Mouse (Mus musculus) limb, embryonic 14.5 days (tissue): ENCODE data around the gene Rnf144b. TPM values are rescaled to one million over a fixed set of nuclear protein-coding genes. Genes with fewer than 3 reads are reported as not detected.

ENCODE experiments used
- ATAC-seq: fragments of 200-750 bp; cut with Nextera tagmentation; 2 replicates; pipeline ENCODE4 v1.8.0; 2017; ENCODE audit warnings: low read depth, moderate number of reproducible peaks, moderate TSS enrichment; ENCODE audit not compliant: low FRiP score
- DNase-seq: peaks from one replicate; pipeline ENCODE4 v3.0.0-alpha.2; 2015; ENCODE audit warnings: low spot score
- H3K27ac ChIP-seq: fragments of 300-500 bp; sonication (generic); replicated peaks from 2 replicates; pipeline ENCODE4 v1.5.1; 2014; ENCODE audit warnings: low read depth, mild to moderate bottlenecking, low read length, moderate library complexity, mixed read lengths
- H3K27me3 ChIP-seq: fragments of 300-500 bp; sonication (generic); 2 replicates; pipeline ENCODE4 v1.6.1; 2014; ENCODE audit warnings: low read length, mixed read lengths; ENCODE audit not compliant: control insufficient read depth, insufficient read depth
- H3K36me3 ChIP-seq: fragments of 300-500 bp; sonication (generic); 2 replicates; pipeline ENCODE4 v1.6.1; 2014; ENCODE audit warnings: mild to moderate bottlenecking, low read length, moderate library complexity, mixed read lengths; ENCODE audit not compliant: control insufficient read depth, insufficient read depth
- H3K4me1 ChIP-seq: fragments of 300-500 bp; sonication (generic); 2 replicates; pipeline ENCODE4 v1.6.1; 2014; ENCODE audit warnings: antibody characterized with exemption, low read length, mixed read lengths; ENCODE audit not compliant: control insufficient read depth, insufficient read depth
- H3K4me2 ChIP-seq: fragments of 300-500 bp; sonication (generic); replicated peaks from 2 replicates; pipeline ENCODE4 v1.6.1; 2014; ENCODE audit warnings: low read depth, mild to moderate bottlenecking, low read length, moderate library complexity; ENCODE audit not compliant: severe bottlenecking
- H3K4me3 ChIP-seq: fragments of 300-500 bp; sonication (generic); replicated peaks from 2 replicates; pipeline ENCODE4 v1.5.1; 2014; ENCODE audit warnings: low read length
- H3K9ac ChIP-seq: fragments of 300-500 bp; sonication (generic); 2 replicates; pipeline ENCODE4 v1.6.1; 2014; ENCODE audit warnings: mild to moderate bottlenecking, low read depth, low read length, moderate library complexity; ENCODE audit not compliant: severe bottlenecking
- H3K9me3 ChIP-seq: fragments of 300-500 bp; sonication (generic); 2 replicates; pipeline ENCODE4 v1.6.1; 2016; ENCODE audit warnings: low read length; ENCODE audit not compliant: control insufficient read depth
- POLR2A ChIP-seq: fragments of 200-500 bp; IDR thresholded peaks from 2 replicates; pipeline ENCODE4 v1.8.0; 2012; ENCODE audit warnings: inconsistent platforms, mild to moderate bottlenecking, moderate library complexity, borderline replicate concordance; ENCODE audit not compliant: insufficient read depth, insufficient read length; ENCODE audit errors: extremely low read depth
- WGBS: fragments of 180-500 bp; shearing (Covaris S2); extraction: QIAGEN DNeasy Blood & Tissue Kit; methylation state at CpG from one replicate; pipeline ENCODE4 v1.1.7; 2014; 5-methylcytosine and 5-hydroxymethylcytosine counted together
- polyA plus RNA-seq, 2 experiments: library from polyadenylated mRNA; depleted of rRNA in 1 of 2; stranded (reverse) in 1 of 2; unstranded in 1 of 2; fragments of >200 nt; fragmentation: Nextera tagmentation in 1 of 2; extraction: Ambion mirVana in 1 of 2; gene quantifications; 2 replicates each; pipeline versions ENCODE4 v1.2.1 to v1.2.3; 2012 to 2014

Gene Rnf144b
- polyA plus RNA-seq, 2 experiments, result 5.8 to 5.9 TPM

DNA sequence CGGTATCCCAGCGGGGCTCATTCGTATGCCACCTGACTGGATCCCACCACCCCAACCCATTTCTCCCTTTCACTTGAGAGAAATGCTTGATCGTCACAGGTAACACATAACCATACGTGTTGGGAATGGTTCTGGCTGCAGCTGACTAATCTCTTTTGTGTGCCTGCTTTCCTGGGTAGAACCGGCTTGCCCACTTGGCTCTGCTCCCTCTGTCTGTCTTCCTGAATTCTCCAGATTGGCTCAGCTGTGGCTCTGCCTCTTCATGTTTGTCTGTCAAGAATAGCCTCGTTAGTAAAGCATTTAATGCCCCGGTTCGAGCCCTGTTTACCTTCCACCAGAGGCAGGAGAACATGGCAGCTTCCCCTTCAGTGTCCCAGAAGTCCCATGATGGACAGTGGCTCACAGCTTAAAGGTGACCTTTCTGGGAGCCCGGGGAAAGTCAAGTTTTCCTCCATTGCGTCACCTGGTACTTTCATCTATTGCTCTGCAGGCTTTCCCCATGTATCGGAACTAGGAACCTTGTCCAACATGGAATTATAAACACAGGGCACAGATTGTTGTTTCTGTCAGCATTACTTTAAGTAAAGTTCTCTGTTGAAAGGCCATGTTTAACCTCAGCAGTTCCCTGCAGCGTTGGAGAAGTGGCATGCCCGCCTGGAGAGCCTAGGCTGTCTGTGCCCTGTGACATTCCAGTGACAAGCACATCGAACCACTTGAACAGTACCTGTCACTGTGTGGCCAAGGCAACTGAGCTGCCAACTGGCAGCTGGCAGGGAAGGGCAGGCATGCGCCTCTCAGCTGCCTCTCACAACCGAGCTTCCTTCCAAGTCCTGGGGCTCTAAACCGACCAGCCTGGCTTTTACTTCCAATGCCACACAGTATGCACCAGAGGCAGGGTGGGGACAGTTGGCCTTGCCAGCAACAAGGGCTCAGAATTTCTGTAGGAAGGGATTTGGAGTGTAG is 101.4 kb downstream of the Rnf144b start:
- Histone ChIP-seq H3K27me3 (no peaks in the 10 kb centered on the region), H3K4me3 (no peak overlapping the region), H3K9me3 (no peaks in the 10 kb centered on the region), H3K27ac (no peak overlapping the region), H3K9ac (no peak overlapping the region), H3K4me2 (no peak overlapping the region), H3K4me1 (peaks cover 9% of the 10 kb centered on the region), H3K36me3 (no peaks in the 10 kb centered on the region)
- no peak for TF ChIP-seq POLR2A
- DNase-seq (no peak), ATAC-seq (no peak)
- 71% methylated on average over 18 of the region's 18 CpGs for WGBS

DNA sequence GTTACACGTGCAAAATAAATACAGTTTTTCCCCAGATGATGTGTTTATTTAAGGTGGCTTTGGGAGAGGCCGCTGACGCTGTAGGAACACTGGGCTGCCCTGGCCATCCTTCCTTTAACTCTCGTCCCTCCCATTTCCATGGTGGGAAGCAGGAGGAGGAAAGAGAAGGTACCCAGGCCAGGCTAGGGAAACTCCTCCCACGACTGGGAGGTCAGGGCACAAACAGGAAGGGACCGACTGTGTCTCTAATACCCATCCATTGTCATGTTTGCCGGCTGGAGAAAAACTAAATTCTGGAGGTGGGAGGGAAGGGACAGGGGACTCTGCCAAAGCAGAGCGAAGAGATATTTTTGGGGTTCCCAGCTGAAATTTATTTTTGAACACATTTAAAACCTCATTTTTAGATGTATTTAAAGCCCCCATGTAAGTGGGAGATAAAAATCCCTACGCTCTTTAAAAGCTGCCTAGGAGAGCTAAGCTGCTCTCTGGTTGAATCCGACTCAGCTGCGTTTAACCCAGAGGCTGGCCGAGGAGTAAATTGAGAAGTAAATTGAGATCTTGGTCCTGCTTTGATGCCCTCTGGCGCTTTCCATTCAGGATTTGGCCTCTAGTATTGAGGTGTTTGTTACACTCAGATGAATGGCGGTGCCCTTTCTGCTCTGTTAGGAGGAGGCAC is 102.3 kb downstream of the Rnf144b start:
- Histone ChIP-seq H3K4me1 (peaks cover 9% of the 10 kb centered on the region), H3K9ac (no peak overlapping the region), H3K9me3 (no peaks in the 10 kb centered on the region), H3K4me2 (no peak overlapping the region), H3K27ac (no peak overlapping the region), H3K4me3 (no peak overlapping the region), H3K36me3 (no peaks in the 10 kb centered on the region), H3K27me3 (no peaks in the 10 kb centered on the region)
- DNase-seq, result no peak
- TF ChIP-seq POLR2A, result no peak
- no peak for ATAC-seq
- WGBS, result 32% methylated on average over 14 of the region's 14 CpGs

DNA sequence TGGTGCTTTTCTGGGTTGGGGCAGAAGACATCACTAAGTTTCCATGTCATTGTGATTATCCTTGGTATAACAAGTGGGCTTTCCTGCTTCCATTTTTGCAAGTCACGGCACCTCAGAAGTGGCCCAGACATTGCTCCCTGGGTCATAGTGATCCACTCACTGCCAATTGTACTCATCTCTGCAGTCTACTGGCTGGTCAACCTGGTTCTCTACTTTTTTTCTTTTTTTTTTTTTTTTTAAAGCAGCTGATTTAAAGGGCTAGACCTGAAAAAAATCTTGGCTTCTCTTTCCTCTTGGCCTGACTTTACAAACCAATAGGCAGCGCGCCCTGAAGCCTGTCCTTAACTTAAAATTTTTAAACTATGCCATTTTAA is 102.9 kb downstream of the Rnf144b start:
- H3K4me1 ChIP-seq, result peaks cover 9% of the 10 kb centered on the region
- no peak for ATAC-seq
- DNase-seq, result no peak
- 93% methylated on average over 3 of the region's 3 CpGs for WGBS
- no peak overlapping the region for H3K27ac ChIP-seq
- no peak overlapping the region for H3K9ac ChIP-seq
- H3K27me3 ChIP-seq, result no peaks in the 10 kb centered on the region
- no peak overlapping the region for H3K4me2 ChIP-seq
- no peak for TF ChIP-seq POLR2A
- no peak overlapping the region for H3K4me3 ChIP-seq
- no peaks in the 10 kb centered on the region for H3K36me3 ChIP-seq
- H3K9me3 ChIP-seq, result no peaks in the 10 kb centered on the region

DNA sequence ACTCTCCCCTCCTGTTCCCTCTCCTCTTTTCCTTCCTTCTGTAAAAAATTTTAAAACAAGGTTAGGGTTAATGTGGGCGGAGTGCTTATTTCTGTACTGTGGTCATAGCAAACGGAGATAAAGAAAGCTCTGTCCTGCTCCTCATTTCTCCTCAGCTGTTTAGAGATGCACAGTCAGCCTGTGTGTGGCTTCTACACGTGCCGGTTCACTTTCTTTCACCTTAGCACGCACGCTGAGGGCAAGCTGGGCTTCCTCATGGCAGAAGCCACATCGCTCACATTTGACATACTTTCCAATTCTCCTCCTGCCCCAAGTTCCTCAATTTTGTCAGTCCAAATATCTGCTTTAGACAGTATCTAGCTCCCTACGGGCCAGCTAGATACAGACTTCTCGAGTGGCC is 103.3 kb downstream of the Rnf144b start:
- Histone ChIP-seq H3K4me1 (peaks cover 9% of the 10 kb centered on the region), H3K36me3 (no peaks in the 10 kb centered on the region), H3K9ac (no peak overlapping the region), H3K4me2 (no peak overlapping the region), H3K27me3 (no peaks in the 10 kb centered on the region), H3K9me3 (no peaks in the 10 kb centered on the region), H3K27ac (no peak overlapping the region), H3K4me3 (no peak overlapping the region)
- ATAC-seq (no peak), DNase-seq (no peak)
- WGBS, result 82% methylated on average over 9 of the region's 9 CpGs
- TF ChIP-seq POLR2A, result no peak

DNA sequence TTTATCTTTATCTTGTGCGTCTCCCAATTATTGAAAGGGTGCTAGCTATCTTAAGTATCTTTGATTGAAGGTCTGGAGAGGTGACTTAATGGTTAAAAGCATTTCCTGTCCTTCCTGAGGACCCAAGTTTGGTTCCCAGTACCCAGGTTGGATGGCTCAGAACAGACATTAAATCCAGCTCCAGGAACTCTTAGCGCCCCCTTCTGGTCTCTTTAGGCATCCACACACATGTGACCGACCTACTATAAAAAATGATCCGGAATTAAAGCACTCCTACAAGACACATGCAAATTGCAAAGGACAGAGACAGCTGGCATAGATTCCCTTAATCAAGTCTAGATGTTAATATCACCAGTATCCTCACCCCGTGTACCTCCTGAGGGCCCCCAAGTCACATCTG is 104.1 kb downstream of the Rnf144b start:
- WGBS, result 90% methylated on average over 5 of the region's 5 CpGs
- no peak for TF ChIP-seq POLR2A

More for the DNA sequence above, 104.1 kb downstream of the Rnf144b start:
- Histone ChIP-seq H3K27me3 (no peaks in the 10 kb centered on the region), H3K36me3 (no peaks in the 10 kb centered on the region), H3K4me2 (no peak overlapping the region), H3K27ac (no peak overlapping the region), H3K9me3 (no peaks in the 10 kb centered on the region), H3K9ac (no peak overlapping the region), H3K4me1 (peaks cover 9% of the 10 kb centered on the region), H3K4me3 (no peak overlapping the region)
- no peak for DNase-seq
- no peak for ATAC-seq
